Mouse (Mus musculus): ENCODE results near the gene Grin2d. TPM values are rescaled to one million over a fixed set of nuclear protein-coding genes. Genes with fewer than 3 reads are reported as not detected.

Grin2d gene
- polyA plus RNA-seq, 1 experiment from 2014 or later, result 0.49 TPM

- no peaks in the 10 kb centered on the region; the same call in 1 of the 2 replicates for H3K4me1 ChIP-seq (replicated peaks)
- ATAC-seq, result peak; percentile 92
- no peaks in the 10 kb centered on the region for H3K9me3 ChIP-seq
- peak within 1 kb of the TSS; percentile 36 for H3K4me3 ChIP-seq (replicated peaks)
- H3K27ac ChIP-seq, result peak within 1 kb of the TSS; percentile 67
- peak within 1 kb of the TSS; percentile 66 for H3K4me2 ChIP-seq (replicated peaks)
- H3K36me3 ChIP-seq, result no peaks in the 10 kb centered on the region
- H3K27me3 ChIP-seq (replicated peaks), result no peaks in the 10 kb centered on the region
- peak within 1 kb of the TSS; percentile 37 for H3K9ac ChIP-seq
- WGBS, result 2% methylated on average over 40 of the region's 40 CpGs
These were observed 18.5 kb upstream of the Grin2d start, which contains the start of the genes Syngr4 and Tmem143 for GRCm38 (mm10) chr7:45896517-45897257. Gene Syngr4, minus strand, starts transcription at chr7:45896714. Gene Tmem143, plus strand, starts transcription at chr7:45896941.

- WGBS, result 76% methylated on average over 6 of the region's 6 CpGs
- Histone ChIP-seq H3K36me3 (no peaks in the 10 kb centered on the region), H3K27me3 (replicated peaks) (no peaks in the 10 kb centered on the region), H3K4me2 (replicated peaks) (peak overlapping the region; percentile 66), H3K9me3 (no peaks in the 10 kb centered on the region), H3K4me1 (replicated peaks) (no peaks in the 10 kb centered on the region; the same call in 1 of the 2 replicates), H3K9ac (peak overlapping the region; percentile 37; the same call in 1 of the 2 replicates), H3K27ac (0 out of 2 replicates have a peak overlapping the region, but pooled peaks have one; percentile 17), H3K4me3 (replicated peaks) (peak overlapping the region; percentile 22; the same call in 1 of the 2 replicates)
- ATAC-seq, result peak; percentile 5; the same call in 1 of the 2 replicates
These were observed 17.8 kb upstream of the Grin2d start for GRCm38 (mm10) chr7:45895931-45896516.

- Histone ChIP-seq H3K9me3 (no peaks in the 10 kb centered on the region), H3K4me1 (replicated peaks) (no peaks in the 10 kb centered on the region; the same call in 1 of the 2 replicates), H3K4me3 (replicated peaks) (no peak overlapping the region), H3K36me3 (no peaks in the 10 kb centered on the region), H3K4me2 (replicated peaks) (no peak overlapping the region), H3K27me3 (replicated peaks) (no peaks in the 10 kb centered on the region), H3K9ac (no peak overlapping the region), H3K27ac (no peak overlapping the region)
- ATAC-seq, result no peak
- 86% methylated on average over 2 of the region's 2 CpGs for WGBS
These were observed 14.5 kb upstream of the Grin2d start for GRCm38 (mm10) chr7:45892651-45893050.

- H3K27ac ChIP-seq, result no peak overlapping the region
- H3K27me3 ChIP-seq (replicated peaks), result no peaks in the 10 kb centered on the region
- H3K4me2 ChIP-seq (replicated peaks), result no peak overlapping the region
- no peak for ATAC-seq
- 46% methylated on average over 3 of the region's 3 CpGs for WGBS
- no peak overlapping the region for H3K4me3 ChIP-seq (replicated peaks)
- H3K4me1 ChIP-seq (replicated peaks), result no peaks in the 10 kb centered on the region
- H3K9me3 ChIP-seq, result no peaks in the 10 kb centered on the region
- H3K9ac ChIP-seq, result no peak overlapping the region
- H3K36me3 ChIP-seq, result peaks cover 29% of the 10 kb centered on the region
These were observed 9.1 kb upstream of the Grin2d start for GRCm38 (mm10) chr7:45887246-45887645.

GRCm38 (mm10) chr7:45881011-45881410 is 2.8 kb upstream of the Grin2d start:
- Histone ChIP-seq H3K27ac (no peak overlapping the region), H3K4me1 (replicated peaks) (no peaks in the 10 kb centered on the region), H3K4me2 (replicated peaks) (no peak overlapping the region), H3K36me3 (peaks cover 68% of the 10 kb centered on the region), H3K9ac (no peak overlapping the region), H3K9me3 (no peaks in the 10 kb centered on the region), H3K27me3 (replicated peaks) (no peaks in the 10 kb centered on the region), H3K4me3 (replicated peaks) (no peak overlapping the region)
- ATAC-seq, result no peak
- 90% methylated on average over 2 of the region's 2 CpGs for WGBS

- no peak for ATAC-seq
- no peak overlapping the region for H3K27ac ChIP-seq
- no peaks in the 10 kb centered on the region for H3K9me3 ChIP-seq
- WGBS, result 96% methylated on average over 4 of the region's 4 CpGs
- H3K4me1 ChIP-seq (replicated peaks), result no peaks in the 10 kb centered on the region
- H3K36me3 ChIP-seq, result peaks cover 69% of the 10 kb centered on the region
- H3K4me3 ChIP-seq (replicated peaks), result no peak overlapping the region
- no peak overlapping the region for H3K4me2 ChIP-seq (replicated peaks)
- no peaks in the 10 kb centered on the region for H3K27me3 ChIP-seq (replicated peaks)
- H3K9ac ChIP-seq, result no peak overlapping the region
These were observed 2.4 kb upstream of the Grin2d start for GRCm38 (mm10) chr7:45880531-45880930.

- Histone ChIP-seq H3K36me3 (peaks cover 46% of the 10 kb centered on the region), H3K4me3 (replicated peaks) (no peak overlapping the region), H3K27ac (no peak overlapping the region), H3K27me3 (replicated peaks) (no peaks in the 10 kb centered on the region), H3K4me1 (replicated peaks) (peaks cover 16% of the 10 kb centered on the region), H3K9me3 (no peaks in the 10 kb centered on the region), H3K4me2 (replicated peaks) (no peak overlapping the region), H3K9ac (no peak overlapping the region)
- no peak for ATAC-seq
- WGBS, result 91% methylated on average over 7 of the region's 7 CpGs
These were observed 1.3 kb downstream of the Grin2d start for GRCm38 (mm10) chr7:45876895-45877294.

GRCm38 (mm10) chr7:45873061-45873947 is 4.9 kb downstream of the Grin2d start:
- peak overlapping the region; percentile 96 for H3K9ac ChIP-seq
- peak overlapping the region; percentile 64 for H3K4me2 ChIP-seq (replicated peaks)
- peaks cover 21% of the 10 kb centered on the region for H3K36me3 ChIP-seq
- H3K27ac ChIP-seq, result peak overlapping the region; percentile 93
- peaks cover 25% of the 10 kb centered on the region for H3K27me3 ChIP-seq (replicated peaks)
- no peaks in the 10 kb centered on the region for H3K9me3 ChIP-seq
- H3K4me1 ChIP-seq (replicated peaks), result peaks cover 38% of the 10 kb centered on the region
- peak overlapping the region; percentile 80 for H3K4me3 ChIP-seq (replicated peaks)
- WGBS, result 2% methylated on average over 28 of the region's 28 CpGs
- peak; percentile 59 for ATAC-seq

GRCm38 (mm10) chr7:45872624-45873023 is 5.6 kb downstream of the Grin2d start, which contains the start of gene Kdelr1:
Gene Kdelr1, plus strand, starts transcription at chr7:45872772.
- Histone ChIP-seq H3K27ac (peak within 1 kb of the TSS; percentile 93), H3K9me3 (no peaks in the 10 kb centered on the region), H3K36me3 (peaks cover 19% of the 10 kb centered on the region), H3K27me3 (replicated peaks) (peaks cover 25% of the 10 kb centered on the region), H3K4me2 (replicated peaks) (peak within 1 kb of the TSS; percentile 64), H3K9ac (peak within 1 kb of the TSS; percentile 96), H3K4me3 (replicated peaks) (peak within 1 kb of the TSS; percentile 80), H3K4me1 (replicated peaks) (peaks cover 44% of the 10 kb centered on the region)
- peak; percentile 80 for ATAC-seq
- 1% methylated on average over 18 of the region's 18 CpGs for WGBS

GRCm38 (mm10) chr7:45870282-45871058 is 7.7 kb downstream of the Grin2d start:
- Histone ChIP-seq H3K36me3 (peaks cover 5% of the 10 kb centered on the region), H3K27me3 (replicated peaks) (peaks cover 28% of the 10 kb centered on the region), H3K27ac (no peak overlapping the region), H3K9ac (peak overlapping the region; percentile 20; the same call in 1 of the 2 replicates), H3K4me3 (replicated peaks) (peak overlapping the region; percentile 24), H3K9me3 (no peaks in the 10 kb centered on the region), H3K4me1 (replicated peaks) (peaks cover 51% of the 10 kb centered on the region), H3K4me2 (replicated peaks) (peak overlapping the region; percentile 60)
- WGBS, result 2% methylated on average over 30 of the region's 30 CpGs
- no peak for ATAC-seq

- H3K4me2 ChIP-seq (replicated peaks), result peak overlapping the region; percentile 60
- H3K4me3 ChIP-seq (replicated peaks), result peak overlapping the region; percentile 24
- WGBS, result 8% methylated on average over 14 of the region's 14 CpGs
- H3K27me3 ChIP-seq (replicated peaks), result peaks cover 28% of the 10 kb centered on the region
- no peak for ATAC-seq
- H3K9me3 ChIP-seq, result no peaks in the 10 kb centered on the region
- peaks cover 47% of the 10 kb centered on the region for H3K4me1 ChIP-seq (replicated peaks)
- peak overlapping the region; percentile 4; the same call in 1 of the 2 replicates for H3K9ac ChIP-seq
- peaks cover 3% of the 10 kb centered on the region; the same call in 1 of the 2 replicates for H3K36me3 ChIP-seq
- H3K27ac ChIP-seq, result no peak overlapping the region
These were observed 8.4 kb downstream of the Grin2d start for GRCm38 (mm10) chr7:45869787-45870186.

Data from intestine, embryonic 15.5 days (tissue).